Mouse (Mus musculus) ES-E14 (cell line): ENCODE data around the gene Abcc2.

Source experiments
- CHD2 ChIP-seq: IDR thresholded peaks from 2 replicates; pipeline ENCODE4 v1.6.1; 2014; ENCODE audit warnings: mild to moderate bottlenecking, low read depth, low read length, inconsistent platforms
- HCFC1 ChIP-seq: IDR thresholded peaks from 2 replicates; pipeline ENCODE4 v1.6.1; 2012; ENCODE audit warnings: low read length, inconsistent platforms, borderline replicate concordance; ENCODE audit not compliant: insufficient read depth
- ZNF384 ChIP-seq: IDR thresholded peaks from 2 replicates; pipeline ENCODE4 v1.6.1; 2012; ENCODE audit warnings: low read depth, low read length, inconsistent platforms

GRCm38 (mm10) chr19:43878111-43879092, 96.4 kb downstream of the Abcc2 start:
- TF ChIP-seq HCFC1, result no peak
- no peak for TF ChIP-seq CHD2
- TF ChIP-seq ZNF384, result no peak
